Mouse (Mus musculus): ENCODE data around the gene Zfp740.

- TF ChIP-seq CTCF (IDR thresholded peaks at IDR 0.05; ENCODE audit: borderline replicate concordance, insufficient read depth, low read depth, low read length) (no peak), POLR2A (IDR thresholded peaks at IDR 0.05; ENCODE audit: borderline replicate concordance, insufficient read depth, low read length) (no peak)
Observed at GRCm38 (mm10) chr15:102245461-102245881, 42.4 kb downstream of the Zfp740 start.

All from cerebellum, adult 2 months (tissue).